Mouse (Mus musculus): ENCODE results near the gene Fhit. TPM values are rescaled to one million over a fixed set of nuclear protein-coding genes. Genes with fewer than 3 reads are reported as not detected.
"Not testable (repeated sequence)": the region's sequence is repeated elsewhere in the genome, so short reads cannot be mapped to it uniquely, and the experiment has no call there.

Fhit gene
- total RNA-seq, 2 experiments from 2014 or later: 1.3 to 2.1 TPM

DNA sequence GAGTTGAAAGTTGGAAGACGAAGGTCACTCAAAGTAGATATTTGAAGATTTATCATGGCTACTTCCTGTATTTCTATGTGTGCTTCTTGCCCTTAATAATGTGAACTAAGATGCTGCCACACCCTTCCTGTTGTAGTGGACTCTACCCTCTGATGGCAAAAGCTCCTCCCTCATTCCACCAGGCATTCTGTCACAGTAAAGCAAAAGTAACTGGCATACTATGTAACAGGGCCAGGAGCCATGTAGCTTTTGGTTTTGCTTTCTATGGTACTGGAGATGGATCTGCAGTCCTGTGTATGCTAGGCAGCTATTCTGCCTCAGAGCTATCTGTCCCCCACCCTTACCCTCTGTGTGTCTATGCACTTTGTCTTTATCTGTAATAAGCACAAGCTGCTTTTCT lies 220.2 kb downstream of the Fhit start:
- no peak for DNase-seq
- intact Hi-C loops (cut with DNase I): no loop called here

DNA sequence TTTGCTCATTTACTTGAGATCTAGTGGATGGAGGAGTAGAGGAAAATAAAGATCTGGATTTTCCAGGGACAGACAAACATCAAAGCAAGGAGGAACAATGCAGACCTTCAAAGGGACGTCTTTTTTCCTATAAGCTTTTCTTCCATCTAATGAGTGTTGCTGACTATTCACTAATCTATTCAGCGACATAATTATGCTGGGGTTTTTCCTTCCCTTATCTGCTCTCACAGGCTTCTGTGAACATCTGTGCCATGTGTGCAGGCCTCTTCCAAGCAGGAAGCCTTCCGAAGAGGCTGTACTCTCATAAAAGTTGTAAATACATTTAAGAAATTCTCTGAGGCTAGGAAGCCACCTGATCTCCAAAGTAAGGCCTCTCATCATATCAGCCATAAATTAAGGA lies 228.2 kb downstream of the Fhit start:
- intact Hi-C loops (cut with DNase I): no loop called here

DNA sequence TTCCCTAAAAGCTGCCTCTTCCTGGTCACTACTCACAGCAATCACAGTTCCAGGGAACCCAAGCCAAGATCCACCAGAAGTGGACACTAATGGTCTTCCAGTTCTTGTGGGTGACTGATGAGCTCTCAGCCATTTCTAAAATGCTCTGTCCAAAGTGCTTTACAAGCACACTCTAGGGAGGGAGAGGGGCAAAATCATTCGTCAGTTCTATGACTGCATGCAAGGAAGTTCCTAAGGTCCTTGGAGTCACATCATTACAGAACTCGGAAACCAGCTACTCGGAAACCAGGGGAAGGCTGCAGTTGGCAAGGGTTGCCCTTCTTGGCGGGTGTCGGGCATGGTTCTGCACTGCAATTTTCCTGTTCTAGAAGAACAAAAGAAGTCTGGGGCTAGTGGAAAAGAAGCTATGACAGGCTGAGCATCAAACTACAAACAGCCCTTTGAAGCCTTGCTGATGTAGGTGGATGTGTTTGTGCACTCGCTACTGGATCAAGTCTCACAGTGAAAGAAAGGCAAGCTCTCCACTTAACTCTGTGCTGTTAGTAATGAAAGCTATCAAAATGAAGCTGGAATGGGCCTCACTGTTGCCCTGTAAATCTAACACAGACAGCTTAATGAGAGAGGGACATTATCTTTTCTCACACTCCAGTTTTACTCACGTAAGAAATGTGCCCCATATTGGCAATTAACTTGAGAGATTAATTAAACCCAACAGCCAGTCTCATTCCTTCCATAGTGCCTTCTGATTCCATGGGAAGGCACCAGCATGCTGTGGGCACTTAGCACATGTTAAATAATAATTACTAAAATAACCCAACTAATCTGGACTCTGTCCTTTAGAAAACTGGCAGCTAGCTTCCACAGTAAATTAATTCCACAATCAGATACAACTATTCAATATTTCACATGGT lies 243.7 kb downstream of the Fhit start:
- DNase-seq: no peak
- intact Hi-C loops (cut with DNase I): no loop called here

More for the DNA sequence above, 228.2 kb downstream of the Fhit start:
- DNase-seq: no peak

DNA sequence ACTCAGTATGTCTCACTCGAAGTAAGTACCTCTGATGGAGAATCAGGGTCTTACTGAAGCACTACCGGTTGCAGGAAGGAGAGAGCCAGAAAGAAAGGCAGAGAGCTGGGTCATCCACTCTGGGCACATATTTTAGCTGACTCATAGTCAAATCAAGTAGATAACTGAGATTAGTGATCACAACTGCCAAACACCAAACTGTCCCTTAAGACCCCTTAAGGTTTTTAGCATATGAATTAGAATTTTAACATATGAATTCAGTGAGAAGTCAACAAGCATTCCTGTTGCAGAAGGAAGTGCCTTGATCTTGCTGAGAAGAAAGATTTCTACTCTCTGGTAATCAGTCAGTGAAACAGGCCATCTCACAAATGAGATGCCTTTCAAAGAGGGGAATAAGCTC lies 253.8 kb downstream of the Fhit start:
- intact Hi-C loops (cut with DNase I): no loop called here
- no peak for DNase-seq

DNA sequence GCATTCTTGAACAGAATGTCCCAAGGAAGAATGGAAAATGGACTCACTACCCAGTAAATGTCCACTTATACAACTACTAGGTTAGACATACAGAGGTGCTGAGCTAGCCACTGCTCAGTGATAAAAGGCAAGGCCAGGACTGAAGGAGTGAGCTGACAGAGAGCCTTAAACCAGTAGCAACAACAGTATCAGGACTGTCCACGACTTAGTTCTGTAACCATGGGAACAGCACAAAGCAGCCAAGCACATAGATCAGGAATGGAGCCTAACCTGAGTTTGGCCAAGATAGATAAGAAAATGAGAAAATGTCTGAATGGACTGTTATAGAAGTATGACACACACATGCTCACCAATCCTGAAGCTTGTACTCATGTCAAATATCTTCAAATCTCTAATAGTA lies 279.1 kb downstream of the Fhit start:
- intact Hi-C loops (cut with DNase I): no loop called here
- no peak for DNase-seq

DNA sequence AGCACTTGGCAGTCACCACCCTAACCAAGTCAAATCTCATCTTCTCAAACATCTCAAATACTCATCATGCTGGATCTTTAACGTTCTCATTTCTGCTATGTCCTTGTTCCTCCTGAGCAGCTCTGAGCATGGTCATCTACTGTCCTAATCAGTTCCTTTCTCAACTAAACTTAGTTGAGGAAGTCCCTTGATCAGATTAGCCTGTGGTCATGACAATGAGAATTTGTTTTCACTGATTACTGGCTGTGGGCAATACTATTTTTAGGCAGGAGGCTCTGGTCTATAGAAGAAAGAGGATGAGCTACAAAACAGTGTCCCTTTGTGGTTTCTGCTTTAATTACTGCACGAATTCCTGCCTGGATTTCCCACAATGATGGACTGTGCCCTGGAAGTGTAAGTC lies 281.1 kb downstream of the Fhit start:
- intact Hi-C loops (cut with DNase I): no loop called here
- DNase-seq: no peak

DNA sequence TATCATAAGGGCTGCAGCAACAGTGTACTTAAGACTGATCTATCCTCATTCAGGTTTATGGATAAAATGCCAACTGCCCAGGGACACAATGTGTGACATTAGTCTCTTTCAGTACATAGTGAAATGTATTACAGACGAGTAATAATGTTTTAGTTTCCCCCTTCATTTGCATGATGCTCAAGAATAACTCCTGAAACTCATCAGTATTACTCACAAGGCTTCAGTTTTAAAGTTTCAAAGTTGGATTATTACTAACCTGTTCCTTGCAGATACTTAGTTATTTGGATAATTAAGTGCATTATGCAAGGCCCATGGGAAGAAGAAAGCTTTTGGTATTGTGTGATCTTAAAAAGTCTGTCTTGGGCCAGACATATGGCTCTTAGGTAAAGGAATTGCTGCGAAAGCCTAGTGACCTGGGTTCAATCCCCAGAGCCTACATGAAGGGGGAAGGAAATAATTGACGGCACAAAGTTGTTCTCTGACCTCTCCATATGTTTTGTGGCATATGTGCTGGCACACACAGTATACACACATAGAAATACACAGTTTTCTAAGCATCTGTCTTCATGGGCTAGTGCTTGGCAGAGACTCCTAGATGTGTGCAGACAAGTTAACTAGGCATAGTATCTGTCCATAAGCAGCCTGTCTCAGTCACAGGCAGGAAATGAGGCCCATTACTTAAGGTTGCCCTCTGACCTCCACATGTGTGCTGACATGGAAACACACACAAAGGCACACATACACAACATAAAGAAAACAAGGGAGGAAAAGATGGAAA lies 287.1 kb downstream of the Fhit start:
- intact Hi-C loops (cut with DNase I): no loop called here
- no peak for DNase-seq

DNA sequence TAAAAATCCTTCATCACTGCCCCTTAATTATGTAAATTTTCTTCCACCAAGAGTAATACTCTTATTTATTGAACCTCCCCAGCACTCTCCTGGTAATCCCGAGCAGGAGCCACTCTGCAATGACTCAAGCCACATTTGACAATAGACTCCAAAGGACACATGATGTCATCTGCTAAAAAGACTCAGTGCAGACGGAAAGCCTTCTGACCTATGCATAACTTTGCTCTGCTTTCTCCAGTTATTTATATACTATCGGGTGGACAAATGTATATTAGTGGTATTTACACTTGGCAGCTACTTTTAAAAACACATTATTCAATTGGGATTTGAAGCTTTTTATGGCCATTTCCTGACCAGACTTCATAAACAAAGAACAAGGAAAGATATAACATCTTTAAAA lies 304.2 kb downstream of the Fhit start:
- intact Hi-C loops (cut with DNase I): no loop called here

DNA sequence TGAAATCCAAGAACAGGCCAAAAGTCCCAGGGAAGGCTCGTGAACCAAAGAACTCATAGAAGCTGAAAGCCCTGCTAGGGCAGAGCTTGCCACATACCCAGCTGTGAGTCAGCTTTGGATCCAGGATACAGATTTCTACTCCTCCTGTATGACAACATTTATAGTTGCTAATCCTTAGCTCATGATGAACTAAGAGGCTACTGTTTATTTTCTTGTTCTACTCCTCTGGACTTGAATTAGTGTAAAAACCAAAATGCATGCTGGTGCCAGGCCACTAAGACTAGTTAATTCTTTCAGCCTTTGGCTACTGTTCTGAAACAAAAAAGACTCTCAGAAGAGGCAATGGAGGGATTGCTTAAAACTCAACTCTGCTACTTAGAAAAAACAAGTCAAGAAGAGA lies 309.9 kb downstream of the Fhit start:
- intact Hi-C loops (cut with DNase I): no loop called here
- no peak for DNase-seq

More for the DNA sequence above, 304.2 kb downstream of the Fhit start:
- no peak for DNase-seq

DNA sequence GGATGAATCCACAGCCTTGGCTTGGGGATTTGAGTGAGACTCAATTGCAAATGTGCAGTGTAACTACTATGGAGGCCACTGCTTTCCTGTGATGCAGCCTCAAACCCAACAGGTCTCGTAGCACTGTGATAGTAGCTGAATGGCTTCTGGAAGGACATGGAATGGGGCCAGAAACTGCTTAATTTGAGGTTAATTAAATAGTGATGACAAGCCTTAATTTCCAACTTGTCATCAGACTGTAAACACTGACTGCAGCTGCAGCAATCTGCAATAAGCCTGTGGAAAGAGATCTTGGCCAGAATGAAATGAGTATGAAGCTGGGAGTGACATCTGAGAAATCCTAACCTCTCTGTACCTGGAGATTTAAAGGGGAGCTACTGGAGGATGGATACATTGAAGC lies 325.8 kb downstream of the Fhit start:
- intact Hi-C loops (cut with DNase I): no loop called here
- DNase-seq: no peak

DNA sequence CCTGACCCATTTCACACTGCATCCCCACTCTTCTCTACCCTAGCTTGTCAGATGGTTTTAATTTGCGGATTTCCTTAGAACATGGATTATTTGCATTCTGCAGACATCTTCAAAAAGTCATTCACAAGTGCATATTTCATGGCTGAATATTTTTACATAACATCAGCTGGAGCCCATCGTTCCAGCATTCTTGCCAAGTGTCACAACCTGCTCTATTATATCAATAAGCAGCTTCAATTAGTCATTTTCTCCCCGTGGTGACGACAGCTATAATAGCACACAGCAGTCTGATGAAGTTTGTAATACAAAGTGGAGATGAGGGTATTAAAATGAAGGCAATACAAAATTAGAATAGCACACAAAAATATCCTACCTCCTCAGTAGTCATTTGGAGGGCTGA lies 337.0 kb downstream of the Fhit start:
- intact Hi-C loops (cut with DNase I): no loop called here
- DNase-seq: no peak

DNA sequence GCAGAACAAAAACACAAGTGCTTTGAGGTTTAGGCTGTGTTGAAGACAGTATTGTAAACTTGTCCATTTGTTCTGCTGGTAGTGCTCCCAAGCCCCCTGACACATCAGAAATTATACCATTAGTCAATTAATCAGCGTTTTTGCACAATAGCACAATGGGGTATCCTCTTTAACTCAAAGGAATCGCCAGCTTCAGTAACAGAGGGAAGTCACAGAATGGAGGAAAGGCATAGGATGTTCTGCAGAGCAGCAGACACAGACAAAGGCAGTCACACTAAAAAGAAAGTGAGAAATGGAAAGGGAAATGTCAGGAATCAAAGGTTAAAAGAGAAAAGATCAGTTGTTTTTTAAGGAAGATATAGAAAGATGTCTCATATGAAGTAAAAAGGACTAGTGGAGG lies 348.3 kb downstream of the Fhit start:
- DNase-seq: no peak
- intact Hi-C loops (cut with DNase I): no loop called here

DNA sequence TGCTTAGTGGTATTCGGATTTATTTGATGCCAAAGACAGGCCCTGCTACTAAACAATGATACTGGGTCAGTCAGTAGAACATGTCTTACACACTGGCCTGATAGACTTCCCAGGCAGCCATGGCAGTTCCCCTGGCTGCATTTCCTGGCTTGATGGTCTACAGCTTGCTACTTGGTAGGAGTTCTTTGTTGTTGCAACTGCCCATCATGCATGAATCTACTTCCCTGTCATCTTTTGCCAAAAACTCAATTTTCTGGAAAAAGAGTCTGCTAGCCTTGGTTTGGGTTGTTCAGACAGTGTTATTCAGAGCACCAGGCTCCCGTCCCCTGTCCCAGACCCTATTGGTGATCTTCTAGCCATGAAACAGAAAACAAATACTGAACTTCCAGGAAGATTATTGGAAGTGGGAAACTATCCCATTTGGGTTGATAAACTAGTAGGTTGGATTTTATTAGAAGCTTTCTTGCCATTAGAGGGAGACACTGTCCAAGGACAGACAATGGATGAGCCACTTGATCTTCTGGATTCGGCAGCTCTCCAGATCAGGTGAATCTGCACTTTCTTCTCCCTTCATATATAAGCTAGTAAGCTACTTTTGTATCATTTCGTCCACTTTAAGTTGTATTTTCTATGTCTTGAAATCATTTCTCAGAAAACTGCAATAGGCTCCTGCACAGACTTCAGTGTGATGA lies 363.2 kb downstream of the Fhit start:
- no peak for DNase-seq
- intact Hi-C loops (cut with DNase I): no loop called here

DNA sequence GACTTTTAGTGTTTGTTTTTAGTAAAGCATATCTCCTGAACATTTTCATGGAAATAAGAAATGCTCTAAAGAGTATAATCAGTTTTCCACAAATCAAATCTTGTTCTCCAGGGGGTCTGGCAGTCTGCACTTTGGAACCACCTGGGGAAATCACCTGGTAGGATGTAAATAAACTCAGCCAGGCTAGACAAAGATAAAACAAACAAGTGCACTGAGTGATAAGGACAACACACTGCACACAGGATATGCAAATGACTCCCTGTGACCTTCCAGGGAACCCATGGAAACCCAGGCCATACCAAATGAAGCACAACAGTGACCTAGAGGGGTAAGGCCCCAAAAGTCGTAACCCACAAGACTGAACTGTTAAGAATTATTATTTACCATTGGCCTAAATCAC lies 364.2 kb downstream of the Fhit start:
- no peak for DNase-seq
- intact Hi-C loops (cut with DNase I): no loop called here

DNA sequence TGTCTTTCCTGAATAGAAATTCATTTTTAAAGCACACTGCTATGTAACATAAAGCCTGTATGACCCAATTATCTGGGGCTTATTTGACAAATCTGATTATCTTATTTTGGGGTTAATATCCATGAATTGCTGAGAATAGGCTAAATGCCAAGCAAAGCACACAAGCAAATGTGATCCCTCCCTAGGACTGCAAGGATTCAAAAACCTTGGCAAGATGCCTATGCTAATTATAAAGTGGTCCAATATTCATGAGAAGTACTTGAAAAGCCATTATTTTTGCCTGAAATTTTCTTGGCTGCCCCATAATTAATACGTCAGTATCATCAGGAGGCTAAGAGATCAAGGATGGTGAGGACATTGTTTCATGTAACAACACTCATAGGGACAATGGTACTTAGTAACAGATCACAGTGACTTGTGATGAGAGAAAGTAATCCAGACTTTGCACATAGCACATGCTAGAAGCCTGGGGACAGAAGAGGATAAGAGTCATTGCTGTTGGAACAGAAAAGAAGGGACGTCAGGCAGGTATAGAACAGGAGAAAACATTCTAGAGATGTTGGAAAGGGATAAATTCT lies 366.2 kb downstream of the Fhit start:
- intact Hi-C loops (cut with DNase I): no loop called here
- DNase-seq: no peak

DNA sequence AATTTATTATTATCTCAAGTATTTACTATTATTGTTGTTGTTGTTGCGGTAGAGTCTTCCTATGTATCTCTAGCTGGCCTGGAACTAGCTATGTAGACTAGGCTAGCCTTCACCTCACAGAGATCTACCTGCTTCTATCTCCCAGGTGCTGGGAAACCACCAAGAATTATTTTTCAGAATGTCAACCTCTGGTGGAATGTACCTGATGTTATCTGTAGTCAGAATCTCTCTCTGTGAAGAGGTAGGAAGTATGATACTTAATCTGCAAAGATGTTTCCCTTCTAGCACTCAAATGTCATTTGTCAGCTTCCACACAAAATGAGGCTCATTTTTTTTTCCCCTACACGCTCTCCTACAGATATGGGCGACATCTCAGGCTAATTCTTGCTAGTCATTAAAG lies 377.9 kb downstream of the Fhit start:
- intact Hi-C loops (cut with DNase I): no loop called here
- DNase-seq: no peak

DNA sequence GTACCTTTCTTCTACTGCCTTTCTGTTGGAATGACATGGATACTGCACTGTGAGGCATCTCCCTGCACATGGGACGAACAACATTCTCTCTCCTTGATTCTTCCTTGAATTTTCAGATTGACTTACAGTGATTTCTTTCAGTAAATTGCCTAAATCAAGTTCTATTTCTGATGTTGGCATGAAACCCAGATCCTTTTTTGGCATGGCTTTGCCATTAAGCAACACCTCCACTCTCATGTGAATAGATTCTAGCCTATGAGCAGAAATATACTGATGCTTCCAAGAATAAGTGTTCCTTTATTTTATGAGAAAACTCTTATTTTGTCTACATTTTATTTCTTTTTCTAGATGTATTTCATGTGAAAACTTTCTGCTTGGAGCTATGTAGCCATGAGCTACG lies 383.1 kb downstream of the Fhit start:
- no peak for DNase-seq
- intact Hi-C loops (cut with DNase I): no loop called here

DNA sequence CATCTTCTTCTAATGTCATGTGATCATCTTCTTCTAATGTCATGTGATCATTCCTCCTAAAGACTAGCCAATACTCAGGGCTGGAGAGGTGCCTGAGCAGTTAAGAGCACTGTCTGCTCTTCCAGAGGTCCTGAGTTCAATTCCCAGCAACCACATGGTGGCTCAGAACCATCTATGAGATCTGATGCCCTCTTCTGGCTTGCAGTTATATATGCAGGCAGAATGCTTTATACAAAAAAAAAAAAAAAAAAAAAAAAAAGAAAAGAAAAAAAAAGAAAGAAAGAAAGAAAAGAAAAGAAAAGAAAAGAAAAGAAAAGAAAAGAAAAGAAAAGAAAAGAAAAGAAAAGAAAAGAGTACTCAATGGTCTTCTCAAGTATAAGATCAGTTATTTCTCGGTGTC lies 407.0 kb downstream of the Fhit start:
- intact Hi-C loops (cut with DNase I); DNase-seq: not testable (repeated sequence)

DNA sequence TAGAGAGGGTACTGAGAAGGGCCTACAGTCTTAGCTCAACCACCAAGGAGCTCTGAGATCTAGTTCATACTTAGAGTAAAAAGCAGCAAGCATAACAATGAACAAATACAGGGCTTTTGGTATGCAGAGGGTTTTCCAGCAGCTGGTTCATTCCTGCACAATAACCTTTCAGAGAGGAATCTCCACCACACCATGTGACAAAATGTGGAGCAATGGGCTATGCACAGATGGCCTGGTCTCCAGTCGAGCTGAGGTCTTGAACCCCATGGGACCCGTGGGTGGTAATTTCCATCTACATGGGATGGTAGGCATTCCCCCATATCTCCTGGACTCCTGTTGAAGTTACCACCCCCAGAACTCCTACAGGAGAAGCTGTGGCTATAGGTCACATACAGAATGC lies 423.8 kb downstream of the Fhit start:
- intact Hi-C loops (cut with DNase I): no loop called here
- no peak for DNase-seq

DNA sequence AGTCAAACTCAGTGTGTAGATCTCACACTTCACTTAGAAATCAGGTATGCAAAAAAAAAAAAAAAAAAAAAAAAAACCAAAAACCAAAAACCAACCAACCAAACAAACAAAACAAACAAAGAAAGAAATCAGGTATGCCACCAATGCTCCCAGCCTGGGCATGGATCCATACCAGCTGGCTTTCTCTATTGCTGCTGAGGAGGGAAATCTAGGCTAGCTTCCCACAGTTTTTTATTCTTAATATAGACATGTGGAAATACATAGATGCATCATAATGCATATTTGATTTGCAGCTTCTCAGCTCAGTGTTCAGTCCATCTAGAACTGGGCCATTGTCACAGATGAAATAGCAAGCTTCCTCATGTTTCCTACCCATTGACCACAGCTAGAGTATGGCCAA lies 439.3 kb downstream of the Fhit start:
- intact Hi-C loops (cut with DNase I): no loop called here
- DNase-seq: no peak

DNA sequence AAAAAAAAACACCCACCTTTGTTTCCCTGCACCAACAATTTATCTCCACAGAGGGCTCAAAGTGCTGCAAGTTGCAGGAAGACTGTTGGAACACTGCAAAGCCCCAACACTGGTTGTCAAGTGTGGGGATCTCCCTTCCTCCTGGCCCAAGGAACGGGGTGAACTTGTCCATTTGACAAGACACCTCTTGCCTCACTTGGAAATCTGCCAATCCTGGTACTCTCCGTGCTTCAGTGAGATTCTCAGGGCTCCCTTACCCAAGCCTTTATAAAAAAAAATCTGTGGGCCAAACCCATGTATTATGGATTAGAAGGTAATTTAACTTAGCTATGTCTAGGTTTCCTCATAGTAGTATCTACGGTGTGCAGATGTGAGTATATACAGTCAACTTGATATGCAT lies 448.9 kb downstream of the Fhit start:
- intact Hi-C loops (cut with DNase I): no loop called here
- DNase-seq: no peak
